Mouse (Mus musculus): Measurements from ENCODE around the gene Abcd4. TPM values are rescaled to one million over a fixed set of nuclear protein-coding genes. Genes with fewer than 3 reads are reported as not detected.

The Abcd4 gene
- polyA plus RNA-seq (2015; fragmentation: Illumina TruSeq; extraction: RNeasy Lipid Tissue Mini Kit (QIAGEN cat#74804); ENCODE audit: low read depth, low replicate concordance), result 17.4 TPM

GRCm38 (mm10) chr12:84616977-84617630, at the start of gene Abcd4:
Gene Abcd4, minus strand, starts transcription at chr12:84617413.

DNA sequence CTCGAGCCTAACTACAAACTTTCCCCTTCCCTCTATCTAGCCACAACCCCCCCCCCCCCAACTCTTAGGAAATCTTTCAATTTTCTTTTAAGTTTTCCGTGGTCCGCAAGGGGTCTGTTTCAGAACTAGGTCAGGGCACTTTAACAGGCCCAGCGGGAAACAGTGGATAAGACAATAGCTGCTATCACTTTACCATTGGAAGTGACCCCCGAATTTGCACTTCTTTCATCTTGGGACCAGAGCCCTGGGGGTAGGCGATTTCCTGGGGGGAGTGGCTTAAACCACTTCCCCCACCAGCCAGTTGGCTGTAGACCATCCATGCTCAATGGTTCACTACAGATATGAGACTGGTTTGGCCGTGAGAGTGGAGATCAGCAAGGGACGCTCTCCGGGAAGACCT, 23.4 kb upstream of the Abcd4 start, which contains the start of gene Vrtn:
Gene Vrtn (plus strand): TSS at position 366 of the 400 bp plus-strand sequence.

DNA sequence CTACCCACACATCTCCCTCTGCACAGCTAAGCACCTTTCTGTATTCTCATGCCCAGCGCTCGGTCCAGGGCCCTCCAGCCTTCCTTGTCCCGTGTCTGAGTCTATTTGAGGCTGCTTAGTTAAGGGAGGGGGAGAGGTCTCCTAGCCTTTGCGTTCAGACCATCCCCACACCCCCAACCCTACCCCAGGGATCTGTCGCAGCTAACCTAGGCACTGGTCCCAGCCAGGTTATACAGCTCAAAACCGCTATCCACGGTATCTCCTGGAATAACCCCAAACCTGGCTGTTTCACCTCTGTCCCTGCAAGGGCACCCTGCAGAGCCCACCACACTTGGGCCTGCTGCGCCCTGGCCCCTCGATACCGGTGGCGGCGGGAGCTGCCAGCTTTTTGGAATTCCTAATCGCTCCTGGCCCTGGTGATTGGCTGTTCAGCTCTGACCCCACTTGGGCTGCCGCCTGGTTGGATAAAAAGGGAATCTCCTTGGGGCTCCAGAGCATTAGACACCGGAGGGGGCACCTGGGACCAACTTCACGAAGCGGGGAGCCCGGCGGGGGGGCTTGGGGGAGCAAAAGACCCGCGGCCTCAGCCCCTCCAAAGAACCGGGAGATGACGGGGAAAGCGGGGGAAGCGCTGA, 47.8 kb downstream of the Abcd4 start, which contains the start of gene Vsx2:
Gene Vsx2 (plus strand): TSS at position 427 of the 635 bp plus-strand sequence.

Other genes with a start within 250 kb of the Abcd4 start
- gene Entpd5, start 208.4 kb downstream of the Abcd4 start, polyA plus RNA-seq (2015; fragmentation: Illumina TruSeq; extraction: RNeasy Lipid Tissue Mini Kit (QIAGEN cat#74804); ENCODE audit: low read depth, low replicate concordance), result 26.6 TPM
- gene Bbof1, start 208.3 kb downstream of the Abcd4 start, polyA plus RNA-seq (2015; fragmentation: Illumina TruSeq; extraction: RNeasy Lipid Tissue Mini Kit (QIAGEN cat#74804); ENCODE audit: low read depth, low replicate concordance), result 9.5 TPM
- gene Rnf113a2, start 200.2 kb downstream of the Abcd4 start, polyA plus RNA-seq (2015; fragmentation: Illumina TruSeq; extraction: RNeasy Lipid Tissue Mini Kit (QIAGEN cat#74804); ENCODE audit: low read depth, low replicate concordance), result 15.8 TPM
- gene Aldh6a1, start 166.4 kb downstream of the Abcd4 start, polyA plus RNA-seq (2015; fragmentation: Illumina TruSeq; extraction: RNeasy Lipid Tissue Mini Kit (QIAGEN cat#74804); ENCODE audit: low read depth, low replicate concordance), result 59.5 TPM
- 31.9 TPM for gene Lin52, start 166.0 kb downstream of the Abcd4 start, polyA plus RNA-seq (2015; fragmentation: Illumina TruSeq; extraction: RNeasy Lipid Tissue Mini Kit (QIAGEN cat#74804); ENCODE audit: low read depth, low replicate concordance)
- 0.31 TPM for gene Vsx2, start 47.7 kb downstream of the Abcd4 start, polyA plus RNA-seq (2015; fragmentation: Illumina TruSeq; extraction: RNeasy Lipid Tissue Mini Kit (QIAGEN cat#74804); ENCODE audit: low read depth, low replicate concordance)
- not detected for gene Vrtn, start 23.6 kb upstream of the Abcd4 start, polyA plus RNA-seq (2015; fragmentation: Illumina TruSeq; extraction: RNeasy Lipid Tissue Mini Kit (QIAGEN cat#74804); ENCODE audit: low read depth, low replicate concordance)
- 46.1 TPM for gene Syndig1l, start 81.4 kb upstream of the Abcd4 start, polyA plus RNA-seq (2015; fragmentation: Illumina TruSeq; extraction: RNeasy Lipid Tissue Mini Kit (QIAGEN cat#74804); ENCODE audit: low read depth, low replicate concordance)
- 56.7 TPM for gene Npc2, start 155.7 kb upstream of the Abcd4 start, polyA plus RNA-seq (2015; fragmentation: Illumina TruSeq; extraction: RNeasy Lipid Tissue Mini Kit (QIAGEN cat#74804); ENCODE audit: low read depth, low replicate concordance)
- gene Isca2, start 155.8 kb upstream of the Abcd4 start, polyA plus RNA-seq (2015; fragmentation: Illumina TruSeq; extraction: RNeasy Lipid Tissue Mini Kit (QIAGEN cat#74804); ENCODE audit: low read depth, low replicate concordance), result 129 TPM